Mouse (Mus musculus) forebrain, embryonic 10.5 days (tissue): Measurements from ENCODE around the gene Ints5. TPM values are rescaled to one million over a fixed set of nuclear protein-coding genes. Genes with fewer than 3 reads are reported as not detected.

Experiments
- DNase-seq: peaks from one replicate; pipeline ENCODE4 v3.0.0-alpha.2; 2017; ENCODE audit warnings: low spot score; ENCODE audit errors: extremely low spot score
- H3K27ac ChIP-seq: fragments of 300-500 bp; sonication (generic); 2 replicates; pipeline ENCODE4 v1.5.1; 2016; ENCODE audit warnings: mild to moderate bottlenecking
- H3K27me3 ChIP-seq: fragments of 300-500 bp; sonication (generic); 2 replicates; pipeline ENCODE4 v1.6.1; 2016; ENCODE audit warnings: mild to moderate bottlenecking; ENCODE audit not compliant: poor library complexity, severe bottlenecking
- H3K36me3 ChIP-seq: fragments of 300-500 bp; sonication (generic); replicated peaks from 2 replicates; pipeline ENCODE4 v1.6.1; 2016; ENCODE audit warnings: mild to moderate bottlenecking, moderate library complexity
- H3K4me1 ChIP-seq: fragments of 300-500 bp; sonication (generic); 2 replicates; pipeline ENCODE4 v1.6.1; 2016
- H3K4me3 ChIP-seq: fragments of 300-500 bp; sonication (generic); 2 replicates; pipeline ENCODE4 v1.5.1; 2016; ENCODE audit warnings: mild to moderate bottlenecking, moderate library complexity
- H3K9me3 ChIP-seq: fragments of 300-500 bp; sonication (generic); 2 replicates; pipeline ENCODE4 v1.6.1; 2016; ENCODE audit warnings: mild to moderate bottlenecking, moderate library complexity
- WGBS: fragments of 180-500 bp; shearing (Covaris S2); methylation state at CpG from one replicate; pipeline ENCODE4 v1.1.7; 2016; 5-methylcytosine and 5-hydroxymethylcytosine counted together
- polyA plus RNA-seq: library from polyadenylated mRNA; unstranded; fragments of >200 nt; fragmentation: Nextera tagmentation; extraction: Ambion mirVana; gene quantifications from 2 replicates; pipeline ENCODE4 v1.2.1, GENCODE M21; 2016

Ints5 gene
- polyA plus RNA-seq, 1 experiment from 2014 or later: 61.4 TPM

- DNase-seq: no peak
- 77% methylated on average over 9 of the region's 9 CpGs for WGBS
- Histone ChIP-seq H3K27ac (no peak overlapping the region), H3K27me3 (no peaks in the 10 kb centered on the region), H3K4me3 (peak overlapping the region; percentile 89), H3K4me1 (peaks cover 24% of the 10 kb centered on the region), H3K9me3 (no peaks in the 10 kb centered on the region), H3K36me3 (peaks cover 42% of the 10 kb centered on the region)
These were observed 28.9 kb downstream of the Ints5 start for GRCm38 (mm10) chr19:8921741-8922140.

DNA sequence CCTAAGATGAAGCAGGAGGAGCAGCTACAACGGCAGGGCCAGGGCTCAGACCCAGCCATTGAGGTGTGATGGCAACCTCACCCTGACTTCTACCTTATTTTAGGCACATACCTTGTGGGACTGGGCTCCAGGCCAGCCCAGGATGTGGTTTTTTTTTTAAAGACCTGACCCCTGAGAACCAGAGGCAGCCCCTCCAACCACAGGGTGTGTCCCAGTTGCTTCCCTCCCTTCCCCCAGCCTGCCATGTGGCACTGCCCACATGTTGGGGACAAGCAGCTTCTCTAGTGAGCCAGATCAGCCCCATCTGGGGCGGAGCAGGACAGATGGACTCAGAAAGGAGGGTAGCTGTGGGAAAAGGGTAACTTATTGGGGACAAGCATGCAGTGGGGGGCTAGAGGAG, 34.0 kb downstream of the Ints5 start:
- DNase-seq: no peak
- no peak overlapping the region for H3K27ac ChIP-seq
- H3K36me3 ChIP-seq: peaks cover 58% of the 10 kb centered on the region
- H3K27me3 ChIP-seq: no peaks in the 10 kb centered on the region
- no peaks in the 10 kb centered on the region for H3K9me3 ChIP-seq
- H3K4me3 ChIP-seq: no peak overlapping the region
- WGBS: 96% methylated on average over 2 of the region's 2 CpGs
- peaks cover 33% of the 10 kb centered on the region for H3K4me1 ChIP-seq

- Histone ChIP-seq H3K9me3 (no peaks in the 10 kb centered on the region), H3K4me3 (0 out of 2 replicates have a peak overlapping the region, but pooled peaks have one; percentile 77), H3K36me3 (peaks cover 52% of the 10 kb centered on the region), H3K27ac (no peak overlapping the region), H3K27me3 (no peaks in the 10 kb centered on the region), H3K4me1 (peaks cover 28% of the 10 kb centered on the region)
- DNase-seq: no peak
- 89% methylated on average over 12 of the region's 12 CpGs for WGBS
These were observed 35.2 kb downstream of the Ints5 start for GRCm38 (mm10) chr19:8927891-8928525.

DNA sequence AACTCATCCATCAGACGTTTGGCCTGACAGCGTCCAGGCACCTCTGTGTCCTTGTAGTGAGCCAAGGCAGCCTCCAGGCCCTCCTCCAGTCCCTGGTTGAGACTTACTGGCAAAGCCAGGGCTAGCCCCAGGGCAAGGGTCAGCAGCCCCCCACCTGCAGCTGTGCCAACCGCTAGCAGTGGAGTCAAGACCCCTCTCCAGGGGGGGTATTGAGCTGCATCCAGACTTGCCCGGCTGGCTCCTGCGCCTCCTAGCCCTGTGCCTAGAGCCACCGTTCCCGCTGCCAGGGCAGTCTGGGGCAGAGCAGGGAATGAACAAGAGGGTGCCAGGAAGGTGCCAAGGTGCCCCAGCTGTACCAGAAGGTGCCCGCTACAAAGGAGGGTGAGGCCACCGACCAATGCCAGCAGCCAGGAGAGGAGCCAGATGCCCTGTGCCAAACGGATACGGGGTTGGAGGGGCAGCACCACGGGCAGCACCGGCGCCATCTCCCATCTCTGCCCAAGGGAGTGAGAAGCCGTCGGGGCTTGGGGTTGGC, 36.0 kb downstream of the Ints5 start:
- Histone ChIP-seq H3K4me1 (peaks cover 28% of the 10 kb centered on the region), H3K27ac (peak overlapping the region; percentile 89), H3K4me3 (peak overlapping the region; percentile 77), H3K27me3 (no peaks in the 10 kb centered on the region), H3K9me3 (no peaks in the 10 kb centered on the region), H3K36me3 (peaks cover 57% of the 10 kb centered on the region)
- DNase-seq: no peak
- WGBS: 11% methylated on average over 16 of the region's 16 CpGs

DNA sequence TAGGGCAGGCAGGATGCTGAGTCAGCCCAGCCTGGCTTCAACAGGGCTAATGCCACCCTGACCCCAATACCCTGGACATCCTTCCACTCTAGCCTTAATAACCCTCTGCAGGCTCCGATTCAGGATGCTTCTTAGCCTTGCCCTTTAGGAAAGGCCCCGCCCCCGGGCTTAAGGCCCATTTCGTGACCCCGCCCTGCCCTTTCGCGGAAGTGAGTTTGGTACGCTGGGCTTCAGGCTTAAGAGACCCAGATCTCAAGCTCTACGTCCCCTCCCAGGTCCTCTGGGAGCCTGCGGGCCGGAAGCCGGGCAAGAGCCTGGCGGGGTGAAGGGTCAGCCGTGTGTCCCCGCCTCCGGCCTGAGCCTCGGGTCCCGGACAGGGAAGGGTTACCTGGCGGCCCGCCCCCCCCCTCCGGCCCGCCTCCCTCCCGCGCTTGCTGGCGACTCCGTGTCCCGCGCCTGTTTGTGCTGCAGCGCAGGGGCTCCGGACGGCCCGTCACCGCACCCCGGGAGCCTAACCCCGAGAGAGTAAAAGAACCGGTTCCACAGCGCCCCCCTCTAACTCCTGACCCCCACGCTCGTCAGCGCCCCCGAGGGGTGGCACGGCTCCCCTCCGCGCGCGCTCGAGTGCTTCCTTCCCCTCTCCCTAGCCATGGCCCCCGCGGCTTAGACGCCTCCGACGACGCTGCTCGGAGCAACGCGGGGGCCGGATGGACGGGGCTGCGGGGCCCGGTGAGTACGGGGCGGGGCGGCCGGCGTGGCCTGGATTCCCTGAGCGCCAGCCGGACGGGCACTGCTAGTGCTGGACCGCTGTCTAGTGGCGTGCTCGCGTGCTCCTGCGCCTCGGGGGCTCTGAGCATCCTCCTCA, 36.7 kb downstream of the Ints5 start, which contains the start of the genes Rom1 and Eml3:
Gene Rom1, minus strand, starts transcription at position 133 of the 865 bp plus-strand sequence.
Gene Eml3, plus strand, starts transcription at position 329 of the 865 bp plus-strand sequence.
- WGBS: under 1% methylated on average over 58 of the region's 74 CpGs
- Histone ChIP-seq H3K36me3 (peaks cover 62% of the 10 kb centered on the region), H3K27ac (peak within 1 kb of the TSS; percentile 89), H3K4me1 (peaks cover 28% of the 10 kb centered on the region), H3K9me3 (no peaks in the 10 kb centered on the region), H3K27me3 (no peaks in the 10 kb centered on the region), H3K4me3 (peak within 1 kb of the TSS; percentile 77)
- peak; percentile 75 for DNase-seq

DNA sequence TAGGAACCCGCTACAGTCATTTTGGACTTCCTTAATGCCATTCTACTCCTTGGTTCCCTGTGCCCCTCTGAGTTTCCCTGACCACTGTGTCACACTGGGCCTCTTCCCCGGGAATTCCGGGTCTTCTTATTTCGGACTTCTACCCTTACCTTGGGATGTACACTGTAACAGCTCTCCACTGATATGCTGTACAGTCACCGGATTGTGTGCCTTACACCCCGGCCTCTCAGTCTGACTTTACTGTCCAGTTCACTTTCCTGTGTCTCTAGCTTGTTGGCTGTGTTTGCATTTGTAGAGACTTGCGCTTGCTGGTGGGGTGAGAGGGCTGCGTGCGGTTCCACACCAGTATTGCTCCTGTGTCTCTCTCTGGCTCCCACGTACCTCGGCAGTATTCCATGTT, 37.3 kb downstream of the Ints5 start:
- peaks cover 65% of the 10 kb centered on the region for H3K36me3 ChIP-seq
- peaks cover 28% of the 10 kb centered on the region for H3K4me1 ChIP-seq
- peak overlapping the region; percentile 89 for H3K27ac ChIP-seq
- no peak for DNase-seq
- peak overlapping the region; percentile 77 for H3K4me3 ChIP-seq
- 14% methylated on average over 11 of the region's 11 CpGs for WGBS
- no peaks in the 10 kb centered on the region for H3K9me3 ChIP-seq
- H3K27me3 ChIP-seq: no peaks in the 10 kb centered on the region

GRCm38 (mm10) chr19:8930771-8931170, 38.0 kb downstream of the Ints5 start:
- Histone ChIP-seq H3K36me3 (peaks cover 65% of the 10 kb centered on the region), H3K27ac (0 out of 2 replicates have a peak overlapping the region, but pooled peaks have one; percentile 89), H3K27me3 (no peaks in the 10 kb centered on the region), H3K4me1 (peaks cover 28% of the 10 kb centered on the region), H3K9me3 (no peaks in the 10 kb centered on the region), H3K4me3 (peak overlapping the region; percentile 77)
- WGBS: 83% methylated on average over 7 of the region's 7 CpGs
- no peak for DNase-seq

GRCm38 (mm10) chr19:8936736-8937135, 43.9 kb downstream of the Ints5 start:
- 84% methylated on average over 2 of the region's 2 CpGs for WGBS
- no peaks in the 10 kb centered on the region for H3K27me3 ChIP-seq
- H3K36me3 ChIP-seq: peaks cover 69% of the 10 kb centered on the region
- H3K9me3 ChIP-seq: no peaks in the 10 kb centered on the region
- no peak for DNase-seq
- peaks cover 15% of the 10 kb centered on the region for H3K4me1 ChIP-seq
- no peak overlapping the region for H3K4me3 ChIP-seq
- no peak overlapping the region for H3K27ac ChIP-seq

- Histone ChIP-seq H3K27ac (peak overlapping the region; percentile 99), H3K36me3 (peaks cover 67% of the 10 kb centered on the region), H3K4me1 (peaks cover 42% of the 10 kb centered on the region), H3K9me3 (no peaks in the 10 kb centered on the region), H3K27me3 (no peaks in the 10 kb centered on the region), H3K4me3 (peak overlapping the region; percentile 69)
- 82% methylated on average over 15 of the region's 15 CpGs for WGBS
- no peak for DNase-seq
These were observed 47.8 kb downstream of the Ints5 start for GRCm38 (mm10) chr19:8940526-8941133.

DNA sequence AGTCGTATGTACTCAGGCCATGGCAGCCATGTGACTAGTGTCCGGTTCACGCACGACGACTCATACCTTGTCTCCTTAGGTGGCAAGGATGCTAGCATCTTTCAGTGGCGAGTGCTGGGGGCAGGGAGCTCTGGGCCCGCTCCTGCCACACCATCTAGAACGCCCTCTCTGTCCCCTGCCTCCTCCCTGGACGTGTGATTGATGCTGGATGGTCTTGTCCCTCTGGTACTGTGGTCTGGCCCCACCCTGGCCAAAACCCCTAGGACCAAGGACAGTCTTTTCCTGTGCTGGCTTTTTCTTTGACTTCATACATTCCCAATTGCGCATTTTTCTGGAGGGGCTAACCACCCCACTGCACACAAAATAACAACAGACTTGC, 48.3 kb downstream of the Ints5 start:
- WGBS: 43% methylated on average over 10 of the region's 10 CpGs
- Histone ChIP-seq H3K9me3 (no peaks in the 10 kb centered on the region), H3K27me3 (no peaks in the 10 kb centered on the region), H3K4me1 (peaks cover 42% of the 10 kb centered on the region), H3K36me3 (peaks cover 67% of the 10 kb centered on the region), H3K27ac (peak overlapping the region; percentile 99), H3K4me3 (peak overlapping the region; percentile 69)
- no peak for DNase-seq

GRCm38 (mm10) chr19:8941515-8942217, 48.9 kb downstream of the Ints5 start, which contains the start of gene Mta2:
Gene Mta2 (plus strand): TSS chr19:8941875.
- peak within 1 kb of the TSS; percentile 99 for H3K27ac ChIP-seq
- whole genome bisulfite sequencing: under 1% methylated on average over 64 of the region's 64 CpGs
- H3K4me1 ChIP-seq: peaks cover 42% of the 10 kb centered on the region
- peaks cover 67% of the 10 kb centered on the region for H3K36me3 ChIP-seq
- no peaks in the 10 kb centered on the region for H3K27me3 ChIP-seq
- H3K9me3 ChIP-seq: no peaks in the 10 kb centered on the region
- DNase-seq: peak; percentile 99
- peak within 1 kb of the TSS; percentile 69 for H3K4me3 ChIP-seq
